Mouse (Mus musculus): ENCODE results near the gene Tmem86b. TPM values are rescaled to one million over a fixed set of nuclear protein-coding genes. Genes with fewer than 3 reads are reported as not detected.
"Not testable (repeated sequence)": the region's sequence is repeated elsewhere in the genome, so short reads cannot be mapped to it uniquely, and the experiment has no call there.

Tmem86b gene
- total RNA-seq, 2 experiments from 2014 or later, result 37.6 to 91.0 TPM

DNA sequence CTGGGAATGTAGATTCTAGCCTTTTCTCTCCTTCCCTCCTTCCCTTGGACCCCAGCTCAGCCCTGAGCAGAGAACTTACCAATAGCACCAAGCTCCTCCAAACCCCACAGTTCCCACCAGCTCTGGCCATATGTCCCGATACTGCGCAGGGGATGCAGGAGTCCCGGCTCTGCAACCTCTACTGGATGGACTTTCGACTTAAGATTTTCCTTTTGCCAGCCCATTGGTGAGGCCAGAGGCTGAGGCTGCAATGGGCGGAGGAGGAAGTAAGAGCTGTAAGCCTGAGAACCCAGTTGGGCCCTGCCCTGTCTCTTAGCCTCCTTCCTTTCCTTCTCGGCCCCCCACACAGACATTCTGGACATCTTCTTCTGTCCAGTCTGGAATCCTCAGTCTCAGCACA lies 28.3 kb downstream of the Tmem86b start:
- ATAC-seq (replicated peaks; ENCODE audit: low FRiP score, poor library complexity, severe bottlenecking), result no peak

GRCm38 (mm10) chr7:4597046-4597445 lies 34.2 kb downstream of the Tmem86b start:
- ATAC-seq (replicated peaks; ENCODE audit: low FRiP score, poor library complexity, severe bottlenecking), result not testable (repeated sequence)

DNA sequence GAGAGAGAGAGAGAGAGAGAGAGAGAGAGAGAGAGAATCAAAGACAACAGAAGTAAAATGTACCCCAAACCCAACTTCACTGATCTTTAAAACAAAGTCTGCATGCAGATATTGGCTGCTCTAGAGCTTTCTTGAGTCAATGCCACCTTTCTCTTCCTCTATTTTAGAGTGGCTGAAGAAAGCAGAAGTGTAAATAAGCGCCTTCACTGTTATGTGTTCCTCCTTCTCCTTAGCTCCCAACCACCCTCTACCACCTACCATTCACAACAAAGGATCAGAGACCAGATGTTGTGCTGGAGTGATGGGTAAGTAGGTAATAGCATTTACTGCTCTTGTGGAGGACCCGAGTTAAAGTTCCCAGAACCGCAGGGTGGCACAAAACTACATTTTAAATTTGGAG lies 49.7 kb downstream of the Tmem86b start:
- not testable (repeated sequence) for ATAC-seq (replicated peaks; ENCODE audit: low FRiP score, poor library complexity, severe bottlenecking)

Other genes with a start within 250 kb of the Tmem86b start
- not detected in 2 replicates for gene Gp6, start 233.7 kb downstream of the Tmem86b start, total RNA-seq (2015; ENCODE audit: low replicate concordance)
- gene Gp6, start 233.7 kb downstream of the Tmem86b start, total RNA-seq (2017; ENCODE audit: low replicate concordance), result not detected in 2 replicates
- gene Rdh13, start 185.8 kb downstream of the Tmem86b start, total RNA-seq (2015; ENCODE audit: low replicate concordance), result 0.72 and 1.3 TPM in 2 replicates
- 0.45 and 1.5 TPM in 2 replicates for gene Rdh13, start 185.8 kb downstream of the Tmem86b start, total RNA-seq (2017; ENCODE audit: low replicate concordance)
- gene Eps8l1, start 170.7 kb downstream of the Tmem86b start, total RNA-seq (2015; ENCODE audit: low replicate concordance), result 2.9 and 6.1 TPM in 2 replicates
- 6.2 and 11.2 TPM in 2 replicates for gene Eps8l1, start 170.7 kb downstream of the Tmem86b start, total RNA-seq (2017; ENCODE audit: low replicate concordance)
- gene Ppp1r12c, start 129.7 kb downstream of the Tmem86b start, total RNA-seq (2015; ENCODE audit: low replicate concordance), result 73.9 and 133 TPM in 2 replicates
- 123 and 130 TPM in 2 replicates for gene Ppp1r12c, start 129.7 kb downstream of the Tmem86b start, total RNA-seq (2017; ENCODE audit: low replicate concordance)
- gene Tnnt1, start 115.0 kb downstream of the Tmem86b start, total RNA-seq (2015; ENCODE audit: low replicate concordance), result 1.4 TPM in 1 of 2 replicates, not detected in the other
- 3.9 TPM in 1 of 2 replicates, not detected in the other for gene Tnnt1, start 115.0 kb downstream of the Tmem86b start, total RNA-seq (2017; ENCODE audit: low replicate concordance)
- gene Tnni3, start 107.2 kb downstream of the Tmem86b start, total RNA-seq (2015; ENCODE audit: low replicate concordance), result not detected in 2 replicates
- not detected in 2 replicates for gene Tnni3, start 107.2 kb downstream of the Tmem86b start, total RNA-seq (2017; ENCODE audit: low replicate concordance)
- gene Dnaaf3, start 99.0 kb downstream of the Tmem86b start, total RNA-seq (2015; ENCODE audit: low replicate concordance), result not detected in 2 replicates
- gene Dnaaf3, start 99.0 kb downstream of the Tmem86b start, total RNA-seq (2017; ENCODE audit: low replicate concordance), result 0.64 TPM in 1 of 2 replicates, not detected in the other
- gene Syt5, start 83.9 kb downstream of the Tmem86b start, total RNA-seq (2015; ENCODE audit: low replicate concordance), result not detected in 2 replicates
- gene Syt5, start 83.9 kb downstream of the Tmem86b start, total RNA-seq (2017; ENCODE audit: low replicate concordance), result not detected in 2 replicates
- gene Ptprh, start 27.4 kb downstream of the Tmem86b start, total RNA-seq (2015; ENCODE audit: low replicate concordance), result not detected in 2 replicates
- not detected in 2 replicates for gene Ptprh, start 27.4 kb downstream of the Tmem86b start, total RNA-seq (2017; ENCODE audit: low replicate concordance)
- 62.0 and 84.3 TPM in 2 replicates for gene Ppp6r1, start 27.6 kb upstream of the Tmem86b start, total RNA-seq (2015; ENCODE audit: low replicate concordance)
- gene Ppp6r1, start 27.6 kb upstream of the Tmem86b start, total RNA-seq (2017; ENCODE audit: low replicate concordance), result 73.6 and 85.1 TPM in 2 replicates
- 4.0 and 32.3 TPM in 2 replicates for gene Hspbp1, start 53.6 kb upstream of the Tmem86b start, total RNA-seq (2015; ENCODE audit: low replicate concordance)
- 2.8 and 3.2 TPM in 2 replicates for gene Hspbp1, start 53.6 kb upstream of the Tmem86b start, total RNA-seq (2017; ENCODE audit: low replicate concordance)
- gene Brsk1, start 59.2 kb upstream of the Tmem86b start, total RNA-seq (2015; ENCODE audit: low replicate concordance), result not detected in 2 replicates
- gene Brsk1, start 59.2 kb upstream of the Tmem86b start, total RNA-seq (2017; ENCODE audit: low replicate concordance), result not detected in 2 replicates
- gene Tmem150b, start 93.8 kb upstream of the Tmem86b start, total RNA-seq (2015; ENCODE audit: low replicate concordance), result 1.4 TPM in 1 of 2 replicates, not detected in the other
- 0.68 TPM in 1 of 2 replicates, not detected in the other for gene Tmem150b, start 93.8 kb upstream of the Tmem86b start, total RNA-seq (2017; ENCODE audit: low replicate concordance)
- 24.9 and 33.1 TPM in 2 replicates for gene Kmt5c, start 108.7 kb upstream of the Tmem86b start, total RNA-seq (2015; ENCODE audit: low replicate concordance)
- 59.4 and 64.2 TPM in 2 replicates for gene Kmt5c, start 108.7 kb upstream of the Tmem86b start, total RNA-seq (2017; ENCODE audit: low replicate concordance)
- 54.1 and 81.8 TPM in 2 replicates for gene Cox6b2, start 121.7 kb upstream of the Tmem86b start, total RNA-seq (2015; ENCODE audit: low replicate concordance)
- 49.8 and 94.9 TPM in 2 replicates for gene Cox6b2, start 121.7 kb upstream of the Tmem86b start, total RNA-seq (2017; ENCODE audit: low replicate concordance)
- not detected in 2 replicates for gene Fam71e2, start 139.9 kb upstream of the Tmem86b start, total RNA-seq (2015; ENCODE audit: low replicate concordance)
- not detected in 2 replicates for gene Fam71e2, start 139.9 kb upstream of the Tmem86b start, total RNA-seq (2017; ENCODE audit: low replicate concordance)
- not detected in 2 replicates for gene Il11, start 151.4 kb upstream of the Tmem86b start, total RNA-seq (2015; ENCODE audit: low replicate concordance)
- gene Il11, start 151.4 kb upstream of the Tmem86b start, total RNA-seq (2017; ENCODE audit: low replicate concordance), result not detected in 2 replicates
- not detected in 2 replicates for gene Tmem190, start 151.5 kb upstream of the Tmem86b start, total RNA-seq (2015; ENCODE audit: low replicate concordance)
- gene Tmem190, start 151.5 kb upstream of the Tmem86b start, total RNA-seq (2017; ENCODE audit: low replicate concordance), result not detected in 2 replicates
- 2.9 TPM in 1 of 2 replicates, not detected in the other for gene Tmem238, start 158.2 kb upstream of the Tmem86b start, total RNA-seq (2015; ENCODE audit: low replicate concordance)
- gene Tmem238, start 158.2 kb upstream of the Tmem86b start, total RNA-seq (2017; ENCODE audit: low replicate concordance), result 0.90 and 0.98 TPM in 2 replicates
- 603 and 642 TPM in 2 replicates for gene Rpl28, start 161.5 kb upstream of the Tmem86b start, total RNA-seq (2015; ENCODE audit: low replicate concordance)
- gene Rpl28, start 161.5 kb upstream of the Tmem86b start, total RNA-seq (2017; ENCODE audit: low replicate concordance), result 83.6 and 269 TPM in 2 replicates
- 686 and 831 TPM in 2 replicates for gene Ube2s, start 181.2 kb upstream of the Tmem86b start, total RNA-seq (2015; ENCODE audit: low replicate concordance)
- 310 and 437 TPM in 2 replicates for gene Ube2s, start 181.2 kb upstream of the Tmem86b start, total RNA-seq (2017; ENCODE audit: low replicate concordance)
- not detected in 2 replicates for gene Shisa7, start 213.3 kb upstream of the Tmem86b start, total RNA-seq (2015; ENCODE audit: low replicate concordance)
- not detected in 2 replicates for gene Shisa7, start 213.3 kb upstream of the Tmem86b start, total RNA-seq (2017; ENCODE audit: low replicate concordance)
- not detected in 2 replicates for gene Isoc2b, start 238.8 kb upstream of the Tmem86b start, total RNA-seq (2015; ENCODE audit: low replicate concordance)
- gene Isoc2b, start 238.8 kb upstream of the Tmem86b start, total RNA-seq (2017; ENCODE audit: low replicate concordance), result 1.5 TPM in 1 of 2 replicates, not detected in the other
- 2.2 TPM in 1 of 2 replicates, not detected in the other for gene Isoc2a, start 245.7 kb upstream of the Tmem86b start, total RNA-seq (2015; ENCODE audit: low replicate concordance)
- gene Isoc2a, start 245.7 kb upstream of the Tmem86b start, total RNA-seq (2017; ENCODE audit: low replicate concordance), result 0.26 and 1.8 TPM in 2 replicates